Mouse (Mus musculus): ENCODE data around the gene Grap2.

- no peak for TF ChIP-seq MAX (IDR thresholded peaks at IDR 0.05; ENCODE audit: low read depth)
- TF ChIP-seq POLR2A (IDR thresholded peaks at IDR 0.05; ENCODE audit: insufficient read length, low read depth) = no peak
- no peak for TF ChIP-seq POLR2AphosphoS2 (IDR thresholded peaks at IDR 0.05; ENCODE audit: insufficient read length, low read depth)
- no peak for TF ChIP-seq MYOG (IDR thresholded peaks at IDR 0.05; ENCODE audit: control insufficient read depth in 1 of 3, insufficient read depth in 1 of 3, insufficient read length in 2 of 3, low read depth in 2 of 3)
These were observed 88.6 kb downstream of the Grap2 start for GRCm38 (mm10) chr15:80660963-80661362.

Measured in myocyte (in vitro differentiated cells).